Mouse (Mus musculus) left cerebral cortex, adult 2 months (tissue): Measurements from ENCODE around the gene Gcm1. TPM values are rescaled to one million over a fixed set of nuclear protein-coding genes. Genes with fewer than 3 reads are reported as not detected.
A peak's percentile ranks its signal among the peaks of the same experiment; 100 is the strongest.

Source experiments
- DNase-seq, 2 experiments: peaks; one replicate each; pipeline ENCODE4 v3.0.0; 2021 to 2022; ENCODE audit warnings: low spot score in 2 of 2, mixed read lengths in 1 of 2; ENCODE audit errors: extremely low spot score in 1 of 2
- H3K27ac ChIP-seq: fragments of 200-600 bp; 2 replicates; pipeline ENCODE4 v1.8.1; 2022
- H3K4me3 ChIP-seq: fragments of 200-600 bp; 2 replicates; pipeline ENCODE4 v1.8.1; 2022
- CTCF ChIP-seq: fragments of 200-600 bp; IDR thresholded peaks from 2 replicates; pipeline ENCODE4 v1.8.1; 2022; ENCODE audit warnings: antibody characterized with exemption, mild to moderate bottlenecking, moderate library complexity
- intact Hi-C: fragments of 180-260 bp; cut with DNase I; formaldehyde crosslinking; loops from one replicate; pipeline ENCODE4 v1.15.1; 2025
- long read RNA-seq, 2 experiments: library from polyadenylated mRNA; stranded (forward); transcript quantifications; one replicate each; pipeline ENCODE4 v2.0.0; 2021; ENCODE audit warnings: borderline mapping rate in 2 of 2
- total RNA-seq, 2 experiments: library from RNA; stranded (reverse); gene quantifications; 2 replicates each; pipeline ENCODE4 v1.2.3; 2021

Gene Gcm1
- total RNA-seq, result not detected
- long read RNA-seq, experiment 1, result 0 reads
- long read RNA-seq, experiment 2, result 0 reads

- Histone ChIP-seq H3K4me3 (no peak within 1 kb of the TSS), H3K27ac (no peak within 1 kb of the TSS)
- TF ChIP-seq CTCF, result no peak
- intact Hi-C loops, result no loop called here
- no peak for DNase-seq
Observed at GRCm38 (mm10) chr9:78051677-78052076, at the start of gene Gcm1. Gene Gcm1 (plus strand): TSS chr9:78051924.

- Histone ChIP-seq H3K27ac (no peak overlapping the region), H3K4me3 (no peak overlapping the region)
- no peak for DNase-seq
- no peak for TF ChIP-seq CTCF
- intact Hi-C loops, result no loop called here
Observed at GRCm38 (mm10) chr9:78003278-78003677, 48.4 kb upstream of the Gcm1 start.

GRCm38 (mm10) chr9:78005481-78005880 lies 46.2 kb upstream of the Gcm1 start:
- Histone ChIP-seq H3K27ac (no peak overlapping the region), H3K4me3 (no peak overlapping the region)
- peak; percentile 43 for TF ChIP-seq CTCF
- no peak for DNase-seq
- intact Hi-C loops, result no loop called here

GRCm38 (mm10) chr9:78006209-78007001 lies 45.3 kb upstream of the Gcm1 start:
- H3K4me3 ChIP-seq, result no peak overlapping the region
- intact Hi-C loops, result loop anchor here (1.0 to 2.0 kb wide), 2 partner anchors 90 to 200 kb away; partner anchors contain the start of gene Elovl5
- H3K27ac ChIP-seq, result no peak overlapping the region
- DNase-seq, result peak; percentile 64 to 71
- peak; percentile 84 for TF ChIP-seq CTCF

- Histone ChIP-seq H3K4me3 (no peak overlapping the region), H3K27ac (no peak overlapping the region)
- TF ChIP-seq CTCF, result no peak
- intact Hi-C loops, result no loop called here
- no peak for DNase-seq
Observed at GRCm38 (mm10) chr9:78009382-78009781, 42.3 kb upstream of the Gcm1 start.

GRCm38 (mm10) chr9:78010187-78010586 lies 41.5 kb upstream of the Gcm1 start:
- H3K27ac ChIP-seq, result no peak overlapping the region
- TF ChIP-seq CTCF, result no peak
- intact Hi-C loops, result no loop called here
- no peak overlapping the region for H3K4me3 ChIP-seq
- no peak for DNase-seq

GRCm38 (mm10) chr9:78010707-78011106 lies 41.0 kb upstream of the Gcm1 start:
- Histone ChIP-seq H3K27ac (no peak overlapping the region), H3K4me3 (no peak overlapping the region)
- DNase-seq, result no peak
- intact Hi-C loops, result no loop called here
- no peak for TF ChIP-seq CTCF

GRCm38 (mm10) chr9:78012066-78012465 lies 39.7 kb upstream of the Gcm1 start:
- intact Hi-C loops, result no loop called here
- Histone ChIP-seq H3K27ac (no peak overlapping the region), H3K4me3 (no peak overlapping the region)
- no peak for DNase-seq
- no peak for TF ChIP-seq CTCF

- no peak for DNase-seq
- H3K4me3 ChIP-seq, result no peak overlapping the region
- TF ChIP-seq CTCF, result no peak
- H3K27ac ChIP-seq, result no peak overlapping the region
- intact Hi-C loops, result no loop called here
Observed at GRCm38 (mm10) chr9:78012681-78013080, 39.0 kb upstream of the Gcm1 start.

- TF ChIP-seq CTCF, result peak; percentile 36
- Histone ChIP-seq H3K4me3 (no peak overlapping the region), H3K27ac (no peak overlapping the region)
- intact Hi-C loops, result no loop called here
- no peak for DNase-seq
Observed at GRCm38 (mm10) chr9:78013813-78014212, 37.9 kb upstream of the Gcm1 start.

- DNase-seq, result no peak
- intact Hi-C loops, result no loop called here
- no peak for TF ChIP-seq CTCF
- Histone ChIP-seq H3K27ac (no peak overlapping the region), H3K4me3 (no peak overlapping the region)
Observed at GRCm38 (mm10) chr9:78015816-78016215, 35.9 kb upstream of the Gcm1 start.

GRCm38 (mm10) chr9:78016288-78016687 lies 35.4 kb upstream of the Gcm1 start:
- intact Hi-C loops, result no loop called here
- TF ChIP-seq CTCF, result no peak
- Histone ChIP-seq H3K27ac (no peak overlapping the region), H3K4me3 (no peak overlapping the region)
- no peak for DNase-seq

- Histone ChIP-seq H3K4me3 (no peak overlapping the region), H3K27ac (no peak overlapping the region)
- DNase-seq, result no peak
- intact Hi-C loops, result loop anchor here (10.0 kb wide), 1 partner anchor 366 kb away; no protein-coding TSS in a partner anchor
- no peak for TF ChIP-seq CTCF
Observed at GRCm38 (mm10) chr9:78021256-78021655, 30.5 kb upstream of the Gcm1 start.
